Mouse (Mus musculus) stomach, postnatal 0 days (tissue): ENCODE measurements around the gene Eif4enif1. TPM values are rescaled to one million over a fixed set of nuclear protein-coding genes. Genes with fewer than 3 reads are reported as not detected.
"Not testable (repeated sequence)": the region's sequence is repeated elsewhere in the genome, so short reads cannot be mapped to it uniquely, and the experiment has no call there.

ENCODE experiments used
- ATAC-seq: fragments of 200-750 bp; cut with Nextera tagmentation; 2 replicates; pipeline ENCODE4 v1.8.0; 2017; ENCODE audit not compliant: low FRiP score, low TSS enrichment
- DNase-seq: peaks from one replicate; pipeline ENCODE4 v3.0.0-alpha.2; 2016; ENCODE audit warnings: low spot score
- H3K27ac ChIP-seq: fragments of 300-500 bp; sonication (generic); replicated peaks from 2 replicates; pipeline ENCODE4 v1.5.1; 2014; ENCODE audit warnings: mild to moderate bottlenecking, control low read depth
- H3K27me3 ChIP-seq: fragments of 300-500 bp; sonication (generic); 2 replicates; pipeline ENCODE4 v1.6.1; 2014; ENCODE audit warnings: low read length; ENCODE audit not compliant: control insufficient read depth, insufficient read depth
- H3K36me3 ChIP-seq: fragments of 300-500 bp; sonication (generic); 2 replicates; pipeline ENCODE4 v1.6.1; 2014; ENCODE audit warnings: low read length, mixed read lengths; ENCODE audit not compliant: control insufficient read depth, insufficient read depth
- H3K4me1 ChIP-seq: fragments of 300-500 bp; sonication (generic); replicated peaks from 2 replicates; pipeline ENCODE4 v1.6.1; 2014; ENCODE audit warnings: antibody characterized with exemption; ENCODE audit not compliant: control insufficient read depth, insufficient read depth
- H3K4me2 ChIP-seq: fragments of 300-500 bp; sonication (generic); replicated peaks from 2 replicates; pipeline ENCODE4 v1.6.1; 2014; ENCODE audit warnings: low read depth, mild to moderate bottlenecking, control low read depth, moderate library complexity
- H3K4me3 ChIP-seq: fragments of 300-500 bp; sonication (generic); 2 replicates; pipeline ENCODE4 v1.5.1; 2014; ENCODE audit warnings: low read depth, low read length, control low read depth
- H3K9ac ChIP-seq: fragments of 300-500 bp; sonication (generic); 2 replicates; pipeline ENCODE4 v1.6.1; 2014; ENCODE audit warnings: mild to moderate bottlenecking, low read length, control low read depth, mixed read lengths
- H3K9me3 ChIP-seq: fragments of 300-500 bp; sonication (generic); 2 replicates; pipeline ENCODE4 v1.6.1; 2016; ENCODE audit warnings: low read length; ENCODE audit not compliant: control insufficient read depth
- CTCF ChIP-seq: IDR thresholded peaks from 2 replicates; pipeline ENCODE4 v1.5.1; 2016; ENCODE audit warnings: antibody characterized with exemption, low read depth, mild to moderate bottlenecking, moderate library complexity
- EP300 ChIP-seq: optimal IDR thresholded peaks from 2 replicates; pipeline ENCODE3; 2016; ENCODE audit warnings: antibody characterized with exemption
- WGBS: fragments of 180-500 bp; shearing (Covaris S2); extraction: QIAGEN DNeasy Blood & Tissue Kit; methylation state at CpG from one replicate; pipeline ENCODE4 v1.1.7; 2014; 5-methylcytosine and 5-hydroxymethylcytosine counted together
- polyA plus RNA-seq: library from polyadenylated mRNA; unstranded; fragments of >200 nt; fragmentation: Nextera tagmentation; extraction: Ambion mirVana; gene quantifications from 2 replicates; pipeline ENCODE4 v1.2.1, GENCODE M21; 2015

Gene Eif4enif1
- 15.3 and 19.8 TPM in 2 replicates for polyA plus RNA-seq

GRCm38 (mm10) chr11:3202231-3202701 is at the start of gene Eif4enif1:
Eif4enif1 (plus strand) TSS chr11:3202392.
- TF ChIP-seq EP300 (no peak), CTCF (no peak)
- peak within 1 kb of the TSS; percentile 37 for H3K4me3 ChIP-seq
- H3K36me3 ChIP-seq = 0 out of 2 replicates have a peak, but pooled peaks cover 1% of the 10 kb centered on the region
- no peaks in the 10 kb centered on the region for H3K9me3 ChIP-seq
- H3K27ac ChIP-seq = peak within 1 kb of the TSS; percentile 31
- 0% methylated on average over 46 of the region's 57 CpGs for WGBS
- H3K4me2 ChIP-seq = peak within 1 kb of the TSS; percentile 25
- ATAC-seq = peak; percentile 77
- peak; percentile 91 for DNase-seq
- no peaks in the 10 kb centered on the region for H3K27me3 ChIP-seq
- peak within 1 kb of the TSS; percentile 54 for H3K9ac ChIP-seq
- H3K4me1 ChIP-seq = no peaks in the 10 kb centered on the region

GRCm38 (mm10) chr11:3153666-3154397 is 48.4 kb upstream of the Eif4enif1 start:
- not testable (repeated sequence) for H3K4me2 ChIP-seq, H3K4me1 ChIP-seq, H3K4me3 ChIP-seq, H3K9ac ChIP-seq, H3K36me3 ChIP-seq, H3K27ac ChIP-seq, H3K27me3 ChIP-seq, H3K9me3 ChIP-seq
- DNase-seq (peak; percentile 40), ATAC-seq (peak; percentile 77)
- WGBS = 71% methylated on average over 1 of the region's 1 CpGs

- H3K27me3 ChIP-seq, H3K9ac ChIP-seq, H3K27ac ChIP-seq, H3K9me3 ChIP-seq, H3K4me1 ChIP-seq, ATAC-seq, H3K4me3 ChIP-seq, H3K36me3 ChIP-seq, H3K4me2 ChIP-seq, DNase-seq: not testable (repeated sequence)
- 93% methylated on average over 2 of the region's 3 CpGs for WGBS
These were observed 45.2 kb upstream of the Eif4enif1 start for GRCm38 (mm10) chr11:3156991-3157390.

- H3K27ac ChIP-seq, DNase-seq, H3K4me1 ChIP-seq, H3K9me3 ChIP-seq, H3K9ac ChIP-seq, H3K27me3 ChIP-seq, H3K4me3 ChIP-seq, ATAC-seq, H3K4me2 ChIP-seq, H3K36me3 ChIP-seq: not testable (repeated sequence)
- WGBS = 94% methylated on average over 6 of the region's 6 CpGs
These were observed 44.2 kb upstream of the Eif4enif1 start for GRCm38 (mm10) chr11:3157996-3158395.

GRCm38 (mm10) chr11:3158800-3159199 is 43.4 kb upstream of the Eif4enif1 start:
- H3K9me3 ChIP-seq, H3K4me1 ChIP-seq, ATAC-seq, H3K27me3 ChIP-seq, H3K9ac ChIP-seq, H3K27ac ChIP-seq, H3K36me3 ChIP-seq, H3K4me2 ChIP-seq, DNase-seq, H3K4me3 ChIP-seq: not testable (repeated sequence)
- WGBS = 91% methylated on average over 4 of the region's 4 CpGs

- H3K27me3 ChIP-seq, H3K4me2 ChIP-seq, H3K36me3 ChIP-seq, H3K4me1 ChIP-seq, DNase-seq, H3K9me3 ChIP-seq, H3K27ac ChIP-seq, H3K4me3 ChIP-seq, H3K9ac ChIP-seq, ATAC-seq: not testable (repeated sequence)
- WGBS = 56% methylated on average over 1 of the region's 2 CpGs
These were observed 40.8 kb upstream of the Eif4enif1 start for GRCm38 (mm10) chr11:3161370-3161769.

- H3K9me3 ChIP-seq, H3K36me3 ChIP-seq, H3K4me3 ChIP-seq, H3K27ac ChIP-seq, H3K27me3 ChIP-seq, H3K9ac ChIP-seq, DNase-seq, H3K4me1 ChIP-seq, H3K4me2 ChIP-seq: not testable (repeated sequence)
- peak; percentile 63 for ATAC-seq
- 63% methylated on average over 5 of the region's 5 CpGs for WGBS
These were observed 39.8 kb upstream of the Eif4enif1 start for GRCm38 (mm10) chr11:3162236-3162897.

GRCm38 (mm10) chr11:3163122-3163521 is 39.1 kb upstream of the Eif4enif1 start:
- not testable (repeated sequence) for DNase-seq, H3K4me2 ChIP-seq
- 86% methylated on average over 2 of the region's 2 CpGs for WGBS

More at GRCm38 (mm10) chr11:3163122-3163521, 39.1 kb upstream of the Eif4enif1 start:
- H3K27me3 ChIP-seq, H3K27ac ChIP-seq, H3K9ac ChIP-seq, H3K9me3 ChIP-seq, ATAC-seq, H3K36me3 ChIP-seq, H3K4me3 ChIP-seq, H3K4me1 ChIP-seq: not testable (repeated sequence)
